Comparison of ENCODE assay signal across 22 mouse cellular contexts in genomic region chr13:103819377-103819776, GRCm38 (mm10). TPM values are rescaled to one million over a fixed set of nuclear protein-coding genes. Genes with fewer than 3 reads are reported as not detected.
A peak's percentile ranks its signal among the peaks of the same experiment; 100 is the strongest.
DNase-seq lines count a peak whose midpoint lies in the region; TF ChIP-seq lines count a peak whose summit lies in the region.
"Had no signal": no experiment of that assay in that cellular context is flagged by ENCODE, and none has a peak within 500 bp of the region (broad histone marks: within the 10 kb centered on the region; RNA-seq: fewer than 3 reads in every experiment).

No protein-coding gene starts in this region.

- no peak overlapping the region for H3K4me2 ChIP-seq in CH12.LX (ENCODE audit: insufficient read depth, low read depth, poor library complexity, severe bottlenecking)

- TF ChIP-seq CTCF in CH12.LX (conservative IDR thresholded peaks at IDR 0.05 in 1 of 2, IDR thresholded peaks at IDR 0.05 in 1 of 2; ENCODE audit: low read depth in 2 of 2, low read length in 2 of 2) = no peak
- no peak for TF ChIP-seq CTCF in MEL (IDR thresholded peaks at IDR 0.05 in 2 of 3, conservative IDR thresholded peaks at IDR 0.05 in 1 of 3; ENCODE audit: control insufficient read depth in 1 of 3, insufficient read depth in 1 of 3, low read depth in 2 of 3, low read length in 3 of 3, poor library complexity in 1 of 3, severe bottlenecking in 1 of 3)

- WGBS in midbrain, embryonic 10.5 days = 84% methylated on average over 5 of the region's 5 CpGs

- no peaks in the 10 kb centered on the region for H3K79me2 ChIP-seq in CH12.LX (replicated peaks; ENCODE audit: control insufficient read depth, extremely low read depth, insufficient read depth, poor library complexity, severe bottlenecking)
- H3K79me2 ChIP-seq in MEL (ENCODE audit: control insufficient read depth, insufficient read depth, low read length, poor library complexity) = no peaks in the 10 kb centered on the region

- no peaks in the 10 kb centered on the region for H3K9me3 ChIP-seq in CH12.LX (replicated peaks; ENCODE audit: low read length)
- no peaks in the 10 kb centered on the region for H3K9me3 ChIP-seq in MEL (replicated peaks; ENCODE audit: insufficient read depth, low read length)
- H3K9me3 ChIP-seq in midbrain, embryonic 10.5 days (replicated peaks) = no peaks in the 10 kb centered on the region
- H3K9me3 ChIP-seq: G1E had no signal

- peak; percentile 57 for DNase-seq in heart, adult 11 months
- no peak for DNase-seq in heart, postnatal 10 days
- DNase-seq in A20 (ENCODE audit: low read depth, low spot score) = peak; percentile 47
- peak; percentile 30 for DNase-seq in CH12.LX (ENCODE audit: extremely low read depth)
- DNase-seq in MEL (ENCODE audit: low read depth, low spot score) = peak; percentile 75
- DNase-seq in midbrain, embryonic 10.5 days (ENCODE audit: low spot score) = no peak
- no peak for DNase-seq in cerebellum, adult 9-10 months
- no peak for DNase-seq in cerebellum, adult 11-12 months
- DNase-seq: adrenal gland, adult 2 months; adrenal gland, adult 8-10 months; adrenal gland, postnatal 10 days; adrenal gland, postnatal 14 days; adrenal gland, postnatal 25 days; adrenal gland, postnatal 36 days; B cell, adult 2 months; cerebellum, adult 11 months; cerebellum, adult 18-20 months; cerebellum, adult 2 months; cerebellum, adult 8-10 months; cerebellum, adult 9-11 months had no signal

- in situ Hi-C loops in CH12.LX (cut with MboI; ENCODE audit: low pct_ligation_motif_present, low pct_unique_long_range_greater_than_20kb, low sequenced_read_pairs) = no loop called here

- intact Hi-C loops in heart, postnatal 10 days (cut with DNase I) = no loop called here

- H3K4me1 ChIP-seq in CH12.LX (ENCODE audit: control insufficient read depth in 1 of 2, insufficient read depth in 2 of 2) (peaks cover 8 to 43% of the 10 kb centered on the region in 2 experiments), MEL (ENCODE audit: control insufficient read depth in 1 of 2, insufficient read depth in 2 of 2, low read length in 2 of 2) (peaks cover 0 to 2% of the 10 kb centered on the region in 2 experiments; a peak in 1 of 4 replicates)
- no peaks in the 10 kb centered on the region for H3K4me1 ChIP-seq in midbrain, embryonic 10.5 days

- no peak overlapping the region for H3K27ac ChIP-seq in CH12.LX (ENCODE audit: insufficient read depth, low read depth)
- no peak overlapping the region for H3K27ac ChIP-seq in MEL (ENCODE audit: control insufficient read depth, low read depth, low read length)
- H3K27ac ChIP-seq in midbrain, embryonic 10.5 days (replicated peaks) = no peak overlapping the region

- H3K4me3 ChIP-seq in CH12.LX (replicated peaks in 1 of 3; ENCODE audit: low read depth in 2 of 3, low read length in 2 of 3, poor library complexity in 1 of 3) (no peak overlapping the region), MEL (ENCODE audit: control insufficient read depth in 1 of 2, insufficient read depth in 1 of 2, low read depth in 2 of 2, low read length in 2 of 2) (no peak overlapping the region)
- no peak overlapping the region for H3K4me3 ChIP-seq in midbrain, embryonic 10.5 days

- TF ChIP-seq POLR2A in CH12.LX (IDR thresholded peaks at IDR 0.05; ENCODE audit: low read depth, low read length) (no peak), MEL (IDR thresholded peaks at IDR 0.05; ENCODE audit: control insufficient read depth in 1 of 2, insufficient read depth in 1 of 2, low read depth in 1 of 2, low read length in 2 of 2, poor library complexity in 1 of 2) (no peak)

- dilution Hi-C loops in CH12.LX (cut with MboI; ENCODE audit: extremely low pct_ligation_motif_present, extremely low pct_unique_long_range_greater_than_20kb, low sequenced_read_pairs) = no loop called here

- no peak for TF ChIP-seq RAD21 in CH12.LX (IDR thresholded peaks at IDR 0.05; ENCODE audit: low read depth, low read length)
- TF ChIP-seq RAD21 in MEL (IDR thresholded peaks at IDR 0.05; ENCODE audit: low read depth, low read length) = no peak

- H3K9ac ChIP-seq in CH12.LX (ENCODE audit: insufficient read depth, low read depth) = no peak overlapping the region
- H3K9ac ChIP-seq in MEL (ENCODE audit: control insufficient read depth, low read depth, low read length, poor library complexity, severe bottlenecking) = no peak overlapping the region

- TF ChIP-seq EP300 in CH12.LX (IDR thresholded peaks at IDR 0.05; ENCODE audit: low read length) (no peak), MEL (IDR thresholded peaks at IDR 0.05; ENCODE audit: low read depth in 1 of 2, low read length in 2 of 2) (peak; percentile 63 to 73)

- no peaks in the 10 kb centered on the region for H3K27me3 ChIP-seq in CH12.LX (replicated peaks)
- no peaks in the 10 kb centered on the region for H3K27me3 ChIP-seq in MEL (ENCODE audit: control insufficient read depth in 1 of 2, insufficient read depth in 2 of 2, low read length in 2 of 2)
- H3K27me3 ChIP-seq in midbrain, embryonic 10.5 days (ENCODE audit: low read depth, poor library complexity, severe bottlenecking) = no peaks in the 10 kb centered on the region
- H3K27me3 ChIP-seq: Patski had no signal

- H3K36me3 ChIP-seq in CH12.LX (replicated peaks in 1 of 2; ENCODE audit: control insufficient read depth in 1 of 2, insufficient read depth in 1 of 2, low read length in 1 of 2) (peaks cover 12 to 23% of the 10 kb centered on the region in 2 experiments), MEL (ENCODE audit: control insufficient read depth in 1 of 2, insufficient read depth in 2 of 2, low read length in 2 of 2) (peaks cover 0 to 8% of the 10 kb centered on the region in 2 experiments; a peak in 3 of 4 replicates)
- H3K36me3 ChIP-seq in midbrain, embryonic 10.5 days = peaks cover 72% of the 10 kb centered on the region

TF ChIP-seq in CH12.LX, 34 proteins besides CTCF, POLR2A, EP300 and RAD21 (continues in another document):
- TF ChIP-seq SMC3 (IDR thresholded peaks at IDR 0.05; ENCODE audit: low read depth, low read length) = no peak
- no peak for TF ChIP-seq JUND (conservative IDR thresholded peaks at IDR 0.05; ENCODE audit: low read depth, low read length)
- TF ChIP-seq RCOR1 (conservative IDR thresholded peaks at IDR 0.05; ENCODE audit: low read depth, low read length) = no peak
- TF ChIP-seq UBTF (IDR thresholded peaks at IDR 0.05; ENCODE audit: low read depth, low read length) = no peak
- no peak for TF ChIP-seq CHD1 (IDR thresholded peaks at IDR 0.05; ENCODE audit: low read depth, low read length)
- no peak for TF ChIP-seq PAX5 (IDR thresholded peaks at IDR 0.05; ENCODE audit: low read length)
- no peak for TF ChIP-seq BHLHE40 (IDR thresholded peaks at IDR 0.05; ENCODE audit: low read depth, low read length)
- TF ChIP-seq NRF1 (IDR thresholded peaks at IDR 0.05; ENCODE audit: low read depth, low read length) = no peak
- TF ChIP-seq TCF12 (IDR thresholded peaks at IDR 0.05; ENCODE audit: low read depth, low read length) = no peak
- TF ChIP-seq TBP (conservative IDR thresholded peaks at IDR 0.05; ENCODE audit: low read depth, low read length) = no peak
- TF ChIP-seq MXI1 (IDR thresholded peaks at IDR 0.05; ENCODE audit: low read depth, low read length) = no peak
- TF ChIP-seq NELFE (IDR thresholded peaks at IDR 0.05; ENCODE audit: low read depth, low read length) = no peak
- no peak for TF ChIP-seq USF1 (IDR thresholded peaks at IDR 0.05; ENCODE audit: low read depth, low read length)
- no peak for TF ChIP-seq SIN3A (IDR thresholded peaks at IDR 0.05; ENCODE audit: low read length)
- TF ChIP-seq MYC (IDR thresholded peaks at IDR 0.05; ENCODE audit: low read depth, low read length) = no peak
- TF ChIP-seq JUN (IDR thresholded peaks at IDR 0.05; ENCODE audit: insufficient read depth, low read depth, low read length) = no peak
- TF ChIP-seq ZKSCAN1 (IDR thresholded peaks at IDR 0.05; ENCODE audit: borderline replicate concordance, low read depth, low read length) = no peak
- TF ChIP-seq CHD2 (IDR thresholded peaks at IDR 0.05; ENCODE audit: low read length) = no peak

TF ChIP-seq in MEL, 35 proteins besides CTCF, POLR2A, EP300 and RAD21 (continues in another document):
- TF ChIP-seq TBP (IDR thresholded peaks at IDR 0.05; ENCODE audit: low read depth, low read length) (peak; percentile 76), MAX (IDR thresholded peaks at IDR 0.05; ENCODE audit: low read length) (no peak), BHLHE40 (IDR thresholded peaks at IDR 0.05; ENCODE audit: borderline replicate concordance, low read depth, low read length) (no peak), MYC (IDR thresholded peaks at IDR 0.05; ENCODE audit: low read depth, low read length) (no peak), ZNF384 (IDR thresholded peaks at IDR 0.05; ENCODE audit: low read depth, low read length) (no peak), NELFE (IDR thresholded peaks at IDR 0.05; ENCODE audit: low read depth, low read length) (no peak), ZKSCAN1 (IDR thresholded peaks at IDR 0.05; ENCODE audit: low read depth, low read length) (no peak), CHD2 (IDR thresholded peaks at IDR 0.05; ENCODE audit: low read length) (no peak), RCOR1 (IDR thresholded peaks at IDR 0.05; ENCODE audit: low read depth, low read length) (peak; percentile 91), ETS1 (IDR thresholded peaks at IDR 0.05; ENCODE audit: low read depth, low read length) (0 out of 2 replicates have a peak, but pooled peaks have one; percentile 43), HCFC1 (IDR thresholded peaks at IDR 0.05; ENCODE audit: low read depth, low read length) (no peak), NRF1 (IDR thresholded peaks at IDR 0.05; ENCODE audit: insufficient read depth, low read depth, low read length, poor library complexity, severe bottlenecking) (no peak), GABPA (IDR thresholded peaks at IDR 0.05; ENCODE audit: low read depth, low read length) (no peak), ELF1 (IDR thresholded peaks at IDR 0.05; ENCODE audit: low read depth, low read length) (no peak), ZMIZ1 (IDR thresholded peaks at IDR 0.05; ENCODE audit: low read depth, low read length) (no peak), MYB (IDR thresholded peaks at IDR 0.05; ENCODE audit: low read depth, low read length) (no peak), USF1 (IDR thresholded peaks at IDR 0.05; ENCODE audit: low read depth, low read length) (no peak), JUND (IDR thresholded peaks at IDR 0.05; ENCODE audit: low read depth, low read length) (no peak), SMC3 (IDR thresholded peaks at IDR 0.05; ENCODE audit: low read depth, low read length) (peak; percentile 12; the same call in 1 of the 2 replicates), MAFK (IDR thresholded peaks at IDR 0.05; ENCODE audit: borderline replicate concordance, low read depth, low read length) (no peak)

RNA-seq across cellular contexts. Expression of gene Srek1, which starts 45.0 kb away (rescaled TPM):
- total RNA-seq in heart, postnatal 10 days (2021) = 10 to 100 TPM; 34.1 to 34.2 TPM
- total RNA-seq in CH12.LX (2012; rRNA removed) (45.6 and 46.9 TPM in 2 replicates), CH12.LX (2014; rRNA removed) (38.9 and 48.4 TPM in 2 replicates), MEL (2012; rRNA removed) (31.0 and 31.4 TPM in 2 replicates)
- polyA plus RNA-seq in CH12.LX (2012; ENCODE audit: insufficient read length, low read depth) (93.3 and 105 TPM in 2 replicates), MEL (2012; ENCODE audit: insufficient read depth in 1 of 2, insufficient read length in 2 of 2, low read depth in 1 of 2, low replicate concordance in 2 of 2, missing spikeins in 1 of 2) (10 to 100 TPM in 1 of 2 experiments, not detected in 1; 68.5 TPM)
- polyA plus RNA-seq in midbrain, embryonic 10.5 days (2016; fragmentation: Nextera tagmentation; extraction: Ambion mirVana) = 89.4 and 92.1 TPM in 2 replicates

Comparison
In these comparisons a context has a peak if more than half of its experiments do, and no peak if none do; other contexts are left out.
1. DNase-seq: peak in heart, adult 11 months (single experiment), A20 (single experiment), CH12.LX (single experiment) and MEL (single experiment); none in heart, postnatal 10 days (0 of 2), midbrain, embryonic 10.5 days (single experiment), cerebellum, adult 9-10 months (single experiment) and cerebellum, adult 11-12 months (single experiment).